In genomic region chr11:6366434-6366833, GRCm38 (mm10) we compare ENCODE assay signal across 11 mouse cellular contexts. TPM values are rescaled to one million over a fixed set of nuclear protein-coding genes. Genes with fewer than 3 reads are reported as not detected.
DNase-seq lines count a peak whose midpoint lies in the region; ATAC-seq lines count a peak whose summit lies in the region.
"Had no signal": no experiment of that assay in that cellular context is flagged by ENCODE, and none has a peak within 500 bp of the region (broad histone marks: within the 10 kb centered on the region; RNA-seq: fewer than 3 reads in every experiment).

No protein-coding gene starts in this region.

- no peak overlapping the region for H3K4me3 ChIP-seq in kidney, embryonic 15.5 days (replicated peaks)
- no peak overlapping the region for H3K4me3 ChIP-seq in neural tube, embryonic 13.5 days
- H3K4me3 ChIP-seq in neural tube, embryonic 15.5 days (replicated peaks): no peak overlapping the region
- no peak overlapping the region for H3K4me3 ChIP-seq in intestine, embryonic 15.5 days (replicated peaks)
- H3K4me3 ChIP-seq in forebrain, embryonic 10.5 days: no peak overlapping the region
- H3K4me3 ChIP-seq: embryonic facial prominence, embryonic 15.5 days; forebrain, embryonic 12.5 days; hindbrain, embryonic 15.5 days had no signal

- no peak overlapping the region for H3K9ac ChIP-seq in kidney, embryonic 15.5 days
- no peak overlapping the region for H3K9ac ChIP-seq in neural tube, embryonic 13.5 days
- no peak overlapping the region for H3K9ac ChIP-seq in neural tube, embryonic 15.5 days (replicated peaks)
- no peak overlapping the region for H3K9ac ChIP-seq in intestine, embryonic 15.5 days
- H3K9ac ChIP-seq: embryonic facial prominence, embryonic 15.5 days; forebrain, embryonic 12.5 days; hindbrain, embryonic 15.5 days had no signal

- 69% methylated on average over 6 of the region's 6 CpGs for WGBS in kidney, embryonic 15.5 days
- WGBS in neural tube, embryonic 13.5 days: 73% methylated on average over 6 of the region's 6 CpGs
- WGBS in neural tube, embryonic 15.5 days: 75% methylated on average over 6 of the region's 6 CpGs
- WGBS in intestine, embryonic 15.5 days: 56% methylated on average over 6 of the region's 6 CpGs
- 79% methylated on average over 6 of the region's 6 CpGs for WGBS in forebrain, embryonic 10.5 days

- H3K27ac ChIP-seq in kidney, embryonic 15.5 days: peak overlapping the region; percentile 46
- H3K27ac ChIP-seq in neural tube, embryonic 13.5 days (replicated peaks): no peak overlapping the region
- H3K27ac ChIP-seq in neural tube, embryonic 15.5 days (replicated peaks): no peak overlapping the region
- H3K27ac ChIP-seq in intestine, embryonic 15.5 days: peak overlapping the region; percentile 9; the same call in 1 of the 2 replicates
- H3K27ac ChIP-seq in forebrain, embryonic 10.5 days: no peak overlapping the region
- H3K27ac ChIP-seq: embryonic facial prominence, embryonic 15.5 days; forebrain, embryonic 12.5 days; hindbrain, embryonic 15.5 days had no signal

- no peaks in the 10 kb centered on the region for H3K27me3 ChIP-seq in kidney, embryonic 15.5 days
- H3K27me3 ChIP-seq in neural tube, embryonic 13.5 days: no peaks in the 10 kb centered on the region
- H3K27me3 ChIP-seq in neural tube, embryonic 15.5 days (replicated peaks): no peaks in the 10 kb centered on the region
- H3K27me3 ChIP-seq in intestine, embryonic 15.5 days (replicated peaks): no peaks in the 10 kb centered on the region
- H3K27me3 ChIP-seq in forebrain, embryonic 10.5 days (ENCODE audit: poor library complexity, severe bottlenecking): no peaks in the 10 kb centered on the region
- H3K27me3 ChIP-seq: embryonic facial prominence, embryonic 15.5 days; forebrain, embryonic 12.5 days; hindbrain, embryonic 15.5 days had no signal

- intact Hi-C loops in left cerebral cortex, postnatal 4 days (cut with DNase I): no loop called here

- H3K4me2 ChIP-seq in kidney, embryonic 15.5 days: no peak overlapping the region
- H3K4me2 ChIP-seq in neural tube, embryonic 13.5 days: no peak overlapping the region
- no peak overlapping the region for H3K4me2 ChIP-seq in neural tube, embryonic 15.5 days
- H3K4me2 ChIP-seq in intestine, embryonic 15.5 days (replicated peaks): no peak overlapping the region
- H3K4me2 ChIP-seq: embryonic facial prominence, embryonic 15.5 days; forebrain, embryonic 12.5 days; hindbrain, embryonic 15.5 days had no signal

- H3K9me3 ChIP-seq in kidney, embryonic 15.5 days (replicated peaks): no peaks in the 10 kb centered on the region
- H3K9me3 ChIP-seq in neural tube, embryonic 13.5 days: no peaks in the 10 kb centered on the region
- no peaks in the 10 kb centered on the region for H3K9me3 ChIP-seq in neural tube, embryonic 15.5 days (replicated peaks)
- no peaks in the 10 kb centered on the region for H3K9me3 ChIP-seq in intestine, embryonic 15.5 days
- no peaks in the 10 kb centered on the region for H3K9me3 ChIP-seq in forebrain, embryonic 10.5 days
- H3K9me3 ChIP-seq: embryonic facial prominence, embryonic 15.5 days; forebrain, embryonic 12.5 days; hindbrain, embryonic 15.5 days had no signal

- peaks cover 8% of the 10 kb centered on the region for H3K4me1 ChIP-seq in kidney, embryonic 15.5 days
- H3K4me1 ChIP-seq in neural tube, embryonic 13.5 days (replicated peaks): 0 out of 2 replicates have a peak, but pooled peaks cover 5% of the 10 kb centered on the region
- H3K4me1 ChIP-seq in neural tube, embryonic 15.5 days: no peaks in the 10 kb centered on the region
- 0 out of 2 replicates have a peak, but pooled peaks cover 4% of the 10 kb centered on the region for H3K4me1 ChIP-seq in intestine, embryonic 15.5 days (replicated peaks)
- H3K4me1 ChIP-seq in forebrain, embryonic 10.5 days: peaks cover 4% of the 10 kb centered on the region; the same call in 1 of the 2 replicates
- H3K4me1 ChIP-seq: embryonic facial prominence, embryonic 15.5 days; forebrain, embryonic 12.5 days; hindbrain, embryonic 15.5 days had no signal

- no peak for DNase-seq in kidney, adult 11 months
- DNase-seq in left cerebral cortex, postnatal 4 days: no peak
- no peak for DNase-seq in forebrain, embryonic 10.5 days (ENCODE audit: extremely low spot score, low spot score)
- no peak for DNase-seq in cerebellum, adult 8-10 months

- no peaks in the 10 kb centered on the region for H3K36me3 ChIP-seq in kidney, embryonic 15.5 days
- no peaks in the 10 kb centered on the region for H3K36me3 ChIP-seq in neural tube, embryonic 13.5 days
- no peaks in the 10 kb centered on the region for H3K36me3 ChIP-seq in neural tube, embryonic 15.5 days
- no peaks in the 10 kb centered on the region for H3K36me3 ChIP-seq in intestine, embryonic 15.5 days
- no peaks in the 10 kb centered on the region for H3K36me3 ChIP-seq in forebrain, embryonic 10.5 days (replicated peaks)
- H3K36me3 ChIP-seq: embryonic facial prominence, embryonic 15.5 days; forebrain, embryonic 12.5 days; hindbrain, embryonic 15.5 days had no signal

- ATAC-seq in kidney, embryonic 15.5 days (replicated peaks; ENCODE audit: low FRiP score): peak; percentile 60; the same call in 1 of the 2 replicates
- 0 out of 2 replicates have a peak, but pooled peaks have one; percentile 42 for ATAC-seq in neural tube, embryonic 13.5 days (ENCODE audit: low read depth)
- ATAC-seq in neural tube, embryonic 15.5 days (ENCODE audit: low FRiP score): no peak; the same call in 1 of the 2 replicates
- ATAC-seq in intestine, embryonic 15.5 days: peak; percentile 46; the same call in 1 of the 2 replicates

RNA-seq across cellular contexts. Expression of gene Zmiz2, which starts 22.4 kb away (rescaled TPM):
- polyA plus RNA-seq in kidney, embryonic 15.5 days (2015; fragmentation: Nextera tagmentation; extraction: Ambion mirVana): 11.4 and 12.4 TPM in 2 replicates
- polyA plus RNA-seq in neural tube, embryonic 13.5 days (2015; fragmentation: Nextera tagmentation; extraction: Ambion mirVana): 21.1 and 25.8 TPM in 2 replicates
- polyA plus RNA-seq in neural tube, embryonic 15.5 days (2015; fragmentation: Nextera tagmentation; extraction: Ambion mirVana): 24.8 and 28.3 TPM in 2 replicates
- polyA plus RNA-seq in intestine, embryonic 15.5 days (2015; fragmentation: Nextera tagmentation; extraction: Ambion mirVana): 9.2 and 10.9 TPM in 2 replicates
- 100 to 1,000 TPM; 233 to 249 TPM for total RNA-seq in left cerebral cortex, postnatal 4 days (2021)
- polyA plus RNA-seq in forebrain, embryonic 10.5 days (2016; fragmentation: Nextera tagmentation; extraction: Ambion mirVana): 13.6 and 15.9 TPM in 2 replicates

RNA-seq across cellular contexts. Expression of gene Ppia, which starts 48.8 kb away (rescaled TPM):
- 5,533 and 6,211 TPM in 2 replicates for polyA plus RNA-seq in kidney, embryonic 15.5 days (2015; fragmentation: Nextera tagmentation; extraction: Ambion mirVana)
- polyA plus RNA-seq in neural tube, embryonic 13.5 days (2015; fragmentation: Nextera tagmentation; extraction: Ambion mirVana): 4,471 and 4,554 TPM in 2 replicates
- polyA plus RNA-seq in neural tube, embryonic 15.5 days (2015; fragmentation: Nextera tagmentation; extraction: Ambion mirVana): 4,598 and 4,773 TPM in 2 replicates
- 5,895 and 6,298 TPM in 2 replicates for polyA plus RNA-seq in intestine, embryonic 15.5 days (2015; fragmentation: Nextera tagmentation; extraction: Ambion mirVana)
- total RNA-seq in left cerebral cortex, postnatal 4 days (2021): 1,000 to 10,000 TPM; 2,159 to 2,195 TPM
- 6,009 and 6,074 TPM in 2 replicates for polyA plus RNA-seq in forebrain, embryonic 10.5 days (2016; fragmentation: Nextera tagmentation; extraction: Ambion mirVana)

Comparison
In these comparisons a context has a peak if more than half of its experiments do, and no peak if none do; other contexts are left out.
1. H3K27ac ChIP-seq: peak in kidney, embryonic 15.5 days (single experiment) and intestine, embryonic 15.5 days (single experiment); none in neural tube, embryonic 13.5 days (single experiment), neural tube, embryonic 15.5 days (single experiment) and forebrain, embryonic 10.5 days (single experiment).